Comparison of ENCODE assay signal across 30 mouse cellular contexts in the genomic region with DNA sequence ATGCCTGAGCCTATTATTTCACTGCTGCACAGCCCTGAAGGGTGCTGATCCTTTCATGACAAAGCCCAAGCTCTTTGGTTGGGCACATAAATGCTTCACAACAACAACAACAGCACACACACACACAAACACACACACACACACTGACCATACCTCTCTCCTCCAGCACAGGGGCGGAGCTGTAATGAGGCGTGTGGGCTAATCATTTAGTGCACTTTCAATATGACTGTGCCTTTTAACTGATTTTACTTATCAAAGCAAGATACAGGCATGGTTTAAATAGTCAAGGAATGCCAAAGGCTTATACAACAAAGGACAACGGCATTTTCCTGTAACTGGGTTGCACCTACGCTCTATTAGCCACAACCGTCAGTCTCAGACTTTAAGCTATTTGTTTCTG.
DNase-seq lines count a peak whose midpoint lies in the region; ATAC-seq lines count a peak whose summit lies in the region.
"Had no signal": no experiment of that assay in that cellular context is flagged by ENCODE, and none has a peak within 500 bp of the region (broad histone marks: within the 10 kb centered on the region; RNA-seq: fewer than 3 reads in every experiment).

No protein-coding gene starts in this region.

- ATAC-seq in heart, embryonic 12.5 days (ENCODE audit: insufficient number of reproducible peaks, low FRiP score), result no peak
- peak; percentile 58 for ATAC-seq in CD4-positive, CD25-positive, alpha-beta regulatory T cell, adult 4 months
- ATAC-seq in forebrain, embryonic 15.5 days (replicated peaks), result no peak
- ATAC-seq: forebrain, embryonic 16.5 days; hindbrain, embryonic 16.5 days had no signal

- H3K4me1 ChIP-seq in heart, embryonic 12.5 days (replicated peaks), result no peaks in the 10 kb centered on the region
- H3K4me1 ChIP-seq in forebrain, embryonic 15.5 days, result no peaks in the 10 kb centered on the region
- H3K4me1 ChIP-seq: embryonic facial prominence, embryonic 10.5 days; embryonic facial prominence, embryonic 13.5 days; forebrain, embryonic 12.5 days; heart, embryonic 15.5 days; hindbrain, embryonic 10.5 days; hindbrain, embryonic 13.5 days had no signal

- H3K36me3 ChIP-seq in heart, embryonic 12.5 days, result no peaks in the 10 kb centered on the region
- no peaks in the 10 kb centered on the region for H3K36me3 ChIP-seq in forebrain, embryonic 15.5 days
- H3K36me3 ChIP-seq: embryonic facial prominence, embryonic 10.5 days; embryonic facial prominence, embryonic 13.5 days; forebrain, embryonic 12.5 days; heart, embryonic 15.5 days; hindbrain, embryonic 10.5 days; hindbrain, embryonic 13.5 days had no signal

- no peak overlapping the region for H3K9ac ChIP-seq in heart, embryonic 12.5 days
- no peak overlapping the region for H3K9ac ChIP-seq in forebrain, embryonic 15.5 days (replicated peaks)
- H3K9ac ChIP-seq: embryonic facial prominence, embryonic 13.5 days; forebrain, embryonic 12.5 days; heart, embryonic 15.5 days; hindbrain, embryonic 13.5 days had no signal

- H3K27ac ChIP-seq in heart, embryonic 12.5 days (ENCODE audit: poor library complexity, severe bottlenecking), result no peak overlapping the region
- no peak overlapping the region for H3K27ac ChIP-seq in forebrain, embryonic 15.5 days (replicated peaks)
- H3K27ac ChIP-seq: embryonic facial prominence, embryonic 10.5 days; embryonic facial prominence, embryonic 13.5 days; forebrain, embryonic 12.5 days; gastrocnemius, adult 2 months; heart, embryonic 15.5 days; hindbrain, embryonic 10.5 days; hindbrain, embryonic 13.5 days had no signal

- DNase-seq in heart, adult 11 months, result peak; percentile 9
- DNase-seq in CD4-positive helper T cell, adult 2 months (ENCODE audit: low read depth, low spot score), result peak; percentile 11
- peak; percentile 45 for DNase-seq in induced T-regulatory cell, adult 2 months (ENCODE audit: low read depth)
- DNase-seq in frontal cortex, postnatal 10 days (ENCODE audit: low spot score in 2 of 2), result no peak
- DNase-seq in thymus, postnatal 14 days, result no peak
- DNase-seq: adrenal gland, adult 8-10 months; adrenal gland, postnatal 25 days; B cell, adult 2 months; cerebellum, adult 11-12 months; cerebellum, adult 8-10 months; embryo, embryonic 11 days; gastrocnemius, adult 2 months; gastrocnemius, postnatal 14 days; heart, adult 18-20 months; heart, postnatal 10 days; heart, postnatal 36 days; kidney, adult 2 months had no signal

- H3K4me3 ChIP-seq in heart, embryonic 12.5 days, result no peak overlapping the region
- no peak overlapping the region for H3K4me3 ChIP-seq in forebrain, embryonic 15.5 days
- H3K4me3 ChIP-seq: embryonic facial prominence, embryonic 10.5 days; embryonic facial prominence, embryonic 13.5 days; erythroblast, embryonic 14.5 days; forebrain, embryonic 12.5 days; gastrocnemius, adult 2 months; heart, embryonic 15.5 days; hindbrain, embryonic 10.5 days; hindbrain, embryonic 13.5 days had no signal

- 94% methylated on average over 5 of the region's 5 CpGs for WGBS in heart, embryonic 12.5 days
- WGBS in forebrain, embryonic 15.5 days, result 91% methylated on average over 5 of the region's 5 CpGs

- no peak overlapping the region for H3K4me2 ChIP-seq in heart, embryonic 12.5 days
- H3K4me2 ChIP-seq in forebrain, embryonic 15.5 days (replicated peaks), result no peak overlapping the region
- H3K4me2 ChIP-seq: embryonic facial prominence, embryonic 13.5 days; forebrain, embryonic 12.5 days; heart, embryonic 11.5 days; heart, embryonic 15.5 days; hindbrain, embryonic 13.5 days had no signal

- H3K9me3 ChIP-seq in heart, embryonic 12.5 days (replicated peaks), result 0 out of 2 replicates have a peak, but pooled peaks cover 3% of the 10 kb centered on the region
- no peaks in the 10 kb centered on the region for H3K9me3 ChIP-seq in forebrain, embryonic 15.5 days
- H3K9me3 ChIP-seq: heart, embryonic 15.5 days; hindbrain, embryonic 13.5 days had no signal

- H3K27me3 ChIP-seq in heart, embryonic 12.5 days (replicated peaks), result no peaks in the 10 kb centered on the region
- H3K27me3 ChIP-seq in forebrain, embryonic 15.5 days, result no peaks in the 10 kb centered on the region
- H3K27me3 ChIP-seq: embryonic facial prominence, embryonic 13.5 days; forebrain, embryonic 12.5 days; heart, embryonic 15.5 days; hindbrain, embryonic 13.5 days had no signal

Comparison
In these comparisons a context has a peak if more than half of its experiments do, and no peak if none do; other contexts are left out.
1. DNase-seq: peak in heart, adult 11 months (single experiment), CD4-positive helper T cell, adult 2 months (single experiment) and induced T-regulatory cell, adult 2 months (single experiment); none in frontal cortex, postnatal 10 days (0 of 2) and thymus, postnatal 14 days (single experiment).